Mouse (Mus musculus) liver, embryonic 14.5 days (tissue): ENCODE measurements around the gene Slc38a1.

ENCODE experiments used
- CTCF ChIP-seq: IDR thresholded peaks from 2 replicates; pipeline ENCODE4 v1.5.1; 2016; ENCODE audit warnings: antibody characterized with exemption, low read depth, control low read depth
- EP300 ChIP-seq: IDR thresholded peaks from 2 replicates; pipeline ENCODE4 v1.6.1; 2016; ENCODE audit warnings: antibody characterized with exemption, low read depth

DNA sequence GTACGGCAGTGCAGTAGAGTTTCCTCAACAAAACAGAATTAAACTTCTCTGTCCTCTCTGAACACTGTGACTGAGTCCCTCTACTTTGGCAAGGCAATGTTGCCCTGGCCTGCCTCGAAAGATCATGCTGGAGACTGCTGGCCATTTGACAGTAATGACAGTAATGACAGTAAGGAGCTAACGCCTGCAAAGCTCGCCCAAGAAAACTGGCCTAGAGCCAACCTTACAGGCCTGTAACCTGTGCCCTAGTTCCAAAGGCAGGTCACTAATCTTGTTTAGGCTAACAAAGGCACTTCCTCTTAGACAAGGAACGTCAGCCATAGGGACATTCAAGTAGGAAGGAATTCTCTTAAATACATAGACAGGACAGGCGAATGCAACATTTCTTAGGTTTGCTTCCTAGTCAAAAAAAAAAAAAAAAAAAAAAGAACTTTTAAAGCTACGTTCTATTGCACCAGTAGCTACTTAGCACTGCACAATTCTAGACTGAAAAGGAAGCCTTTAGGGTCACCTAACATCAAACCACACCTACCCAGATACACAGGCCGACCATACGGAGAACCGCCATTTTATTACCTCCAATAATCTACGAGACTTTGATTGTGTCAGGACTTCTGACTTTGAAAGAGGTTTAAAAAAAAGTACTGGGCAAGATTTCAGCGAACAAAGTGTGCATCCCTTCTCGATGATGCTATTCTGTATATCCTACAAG is 74.3 kb downstream of the Slc38a1 start:
- TF ChIP-seq CTCF (no peak), EP300 (no peak)
